ENCODE assay signal across 10 mouse cellular contexts in the genomic region with DNA sequence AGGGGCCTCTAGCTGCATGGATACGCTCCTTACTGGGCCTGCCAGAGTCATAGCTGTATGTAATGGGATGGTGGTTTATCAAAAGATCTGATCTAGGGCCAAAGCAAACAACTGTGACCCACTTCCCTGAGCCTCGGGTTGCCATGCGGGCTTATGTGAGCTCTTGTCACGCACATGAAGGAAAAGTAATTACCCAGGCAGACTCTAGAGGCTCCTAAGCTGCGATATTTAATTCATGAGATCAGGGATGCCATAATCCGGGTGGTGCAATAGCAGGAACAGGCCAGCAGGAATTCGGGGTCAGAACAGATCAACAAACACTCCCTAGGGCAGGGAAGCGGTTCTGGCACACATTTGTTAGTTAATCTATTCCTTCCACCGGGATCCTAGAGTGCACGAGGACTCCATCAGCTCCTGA. TPM values are rescaled to one million over a fixed set of nuclear protein-coding genes. Genes with fewer than 3 reads are reported as not detected.
DNase-seq lines count a peak whose midpoint lies in the region; ATAC-seq and TF ChIP-seq lines count a peak whose summit lies in the region.
"Had no signal": no experiment of that assay in that cellular context is flagged by ENCODE, and none has a peak within 500 bp of the region (broad histone marks: within the 10 kb centered on the region; RNA-seq: fewer than 3 reads in every experiment).

No protein-coding gene starts in this region.

- H3K36me3 ChIP-seq in limb, embryonic 14.5 days (ENCODE audit: control insufficient read depth, insufficient read depth, low read length), result peaks cover 5% of the 10 kb centered on the region; the same call in 1 of the 2 replicates
- H3K36me3 ChIP-seq in limb, embryonic 10.5 days, result peaks cover 4% of the 10 kb centered on the region; the same call in 1 of the 2 replicates
- no peaks in the 10 kb centered on the region for H3K36me3 ChIP-seq in embryonic facial prominence, embryonic 14.5 days (ENCODE audit: control insufficient read depth, insufficient read depth, low read length)
- no peaks in the 10 kb centered on the region for H3K36me3 ChIP-seq in kidney, embryonic 16.5 days (ENCODE audit: insufficient read depth, low read length)
- H3K36me3 ChIP-seq in neural tube, embryonic 14.5 days (ENCODE audit: control insufficient read depth, insufficient read depth, low read length), result peaks cover 12% of the 10 kb centered on the region; the same call in 1 of the 2 replicates

- no peak for DNase-seq in limb, embryonic 14.5 days (ENCODE audit: low spot score)
- DNase-seq in limb, embryonic 10.5 days (ENCODE audit: low spot score), result no peak
- no peak for DNase-seq in embryonic facial prominence, embryonic 14.5 days (ENCODE audit: low spot score)
- no peak for DNase-seq in spleen, postnatal 14 days (ENCODE audit: low spot score in 2 of 2)
- no peak for DNase-seq in left cerebral cortex, adult 2 months (ENCODE audit: extremely low spot score in 1 of 2, low spot score in 2 of 2)
- DNase-seq in gastrocnemius, adult 2 months, result no peak

- no peaks in the 10 kb centered on the region for H3K9me3 ChIP-seq in limb, embryonic 14.5 days (ENCODE audit: control insufficient read depth, low read length)
- no peaks in the 10 kb centered on the region for H3K9me3 ChIP-seq in limb, embryonic 10.5 days (replicated peaks)
- H3K9me3 ChIP-seq in embryonic facial prominence, embryonic 14.5 days (ENCODE audit: control insufficient read depth, low read length), result no peaks in the 10 kb centered on the region
- H3K9me3 ChIP-seq in kidney, embryonic 16.5 days (ENCODE audit: low read length), result no peaks in the 10 kb centered on the region
- no peaks in the 10 kb centered on the region for H3K9me3 ChIP-seq in neural tube, embryonic 14.5 days (ENCODE audit: control insufficient read depth, low read length)

- no peak overlapping the region for H3K4me2 ChIP-seq in limb, embryonic 14.5 days (replicated peaks; ENCODE audit: low read depth, low read length, severe bottlenecking)
- no peak overlapping the region for H3K4me2 ChIP-seq in embryonic facial prominence, embryonic 14.5 days (ENCODE audit: low read depth, low read length)
- H3K4me2 ChIP-seq in kidney, embryonic 16.5 days (replicated peaks; ENCODE audit: low read depth, low read length), result no peak overlapping the region
- H3K4me2 ChIP-seq in neural tube, embryonic 14.5 days (ENCODE audit: low read depth, low read length), result no peak overlapping the region

- intact Hi-C loops in left cerebral cortex, adult 2 months (cut with DNase I), result no loop called here
- intact Hi-C loops in gastrocnemius, adult 2 months (cut with DNase I), result no loop called here

- no peak; the same call in 1 of the 2 replicates for TF ChIP-seq CTCF in left cerebral cortex, adult 2 months (IDR thresholded peaks at IDR 0.05)
- no peak for TF ChIP-seq CTCF in gastrocnemius, adult 2 months (IDR thresholded peaks at IDR 0.05)

- H3K4me3 ChIP-seq in limb, embryonic 14.5 days (replicated peaks; ENCODE audit: low read length), result no peak overlapping the region
- no peak overlapping the region for H3K4me3 ChIP-seq in limb, embryonic 10.5 days
- no peak overlapping the region for H3K4me3 ChIP-seq in embryonic facial prominence, embryonic 14.5 days (ENCODE audit: low read depth, low read length)
- no peak overlapping the region for H3K4me3 ChIP-seq in kidney, embryonic 16.5 days (ENCODE audit: low read length)
- H3K4me3 ChIP-seq in neural tube, embryonic 14.5 days (ENCODE audit: low read depth, low read length), result no peak overlapping the region
- H3K4me3 ChIP-seq in left cerebral cortex, adult 2 months, result no peak overlapping the region
- H3K4me3 ChIP-seq in gastrocnemius, adult 2 months, result no peak overlapping the region

- no peaks in the 10 kb centered on the region for H3K4me1 ChIP-seq in limb, embryonic 14.5 days (ENCODE audit: control insufficient read depth, insufficient read depth, low read length)
- peaks cover 8% of the 10 kb centered on the region for H3K4me1 ChIP-seq in limb, embryonic 10.5 days
- H3K4me1 ChIP-seq in embryonic facial prominence, embryonic 14.5 days (ENCODE audit: control insufficient read depth, insufficient read depth, low read length), result 0 out of 2 replicates have a peak, but pooled peaks cover 6% of the 10 kb centered on the region
- H3K4me1 ChIP-seq in kidney, embryonic 16.5 days (ENCODE audit: insufficient read depth, low read length), result peaks cover 22% of the 10 kb centered on the region
- 0 out of 2 replicates have a peak, but pooled peaks cover 4% of the 10 kb centered on the region for H3K4me1 ChIP-seq in neural tube, embryonic 14.5 days (ENCODE audit: control insufficient read depth, insufficient read depth, low read length)

- ATAC-seq in limb, embryonic 14.5 days (ENCODE audit: low FRiP score, low read depth), result 0 out of 2 replicates have a peak, but pooled peaks have one; percentile 11
- peak; percentile 34; the same call in 1 of the 2 replicates for ATAC-seq in embryonic facial prominence, embryonic 14.5 days (ENCODE audit: low read depth)
- peak; percentile 20; the same call in 1 of the 2 replicates for ATAC-seq in kidney, embryonic 16.5 days (ENCODE audit: low FRiP score, low TSS enrichment)
- ATAC-seq in neural tube, embryonic 14.5 days (ENCODE audit: low read depth), result peak; percentile 68

- 43% methylated on average over 10 of the region's 10 CpGs for WGBS in limb, embryonic 14.5 days
- WGBS in limb, embryonic 10.5 days, result 55% methylated on average over 10 of the region's 10 CpGs
- 18% methylated on average over 10 of the region's 10 CpGs for WGBS in embryonic facial prominence, embryonic 14.5 days
- WGBS in kidney, embryonic 16.5 days, result 15% methylated on average over 10 of the region's 10 CpGs
- WGBS in neural tube, embryonic 14.5 days, result 26% methylated on average over 10 of the region's 10 CpGs

- no peak overlapping the region for H3K27ac ChIP-seq in limb, embryonic 14.5 days (replicated peaks; ENCODE audit: low read depth, low read length)
- H3K27ac ChIP-seq in limb, embryonic 10.5 days, result no peak overlapping the region
- no peak overlapping the region for H3K27ac ChIP-seq in embryonic facial prominence, embryonic 14.5 days (replicated peaks; ENCODE audit: low read depth, low read length)
- H3K27ac ChIP-seq in kidney, embryonic 16.5 days (ENCODE audit: low read length), result peak overlapping the region; percentile 56; the same call in 1 of the 2 replicates
- no peak overlapping the region for H3K27ac ChIP-seq in neural tube, embryonic 14.5 days (ENCODE audit: low read depth, low read length)
- H3K27ac ChIP-seq in left cerebral cortex, adult 2 months, result no peak overlapping the region; the same call in 1 of the 2 replicates
- H3K27ac ChIP-seq in gastrocnemius, adult 2 months, result no peak overlapping the region

- H3K27me3 ChIP-seq in limb, embryonic 14.5 days (ENCODE audit: control insufficient read depth, insufficient read depth, low read length), result no peaks in the 10 kb centered on the region
- H3K27me3 ChIP-seq in limb, embryonic 10.5 days (ENCODE audit: low read depth, poor library complexity, severe bottlenecking), result no peaks in the 10 kb centered on the region
- no peaks in the 10 kb centered on the region for H3K27me3 ChIP-seq in embryonic facial prominence, embryonic 14.5 days (replicated peaks; ENCODE audit: control insufficient read depth, insufficient read depth, low read length)
- H3K27me3 ChIP-seq in kidney, embryonic 16.5 days (ENCODE audit: insufficient read depth, low read length), result no peaks in the 10 kb centered on the region
- H3K27me3 ChIP-seq in neural tube, embryonic 14.5 days (ENCODE audit: control insufficient read depth, insufficient read depth, low read length), result no peaks in the 10 kb centered on the region

- TF ChIP-seq POLR2A in limb, embryonic 14.5 days (IDR thresholded peaks at IDR 0.05; ENCODE audit: borderline replicate concordance, extremely low read depth, insufficient read depth, insufficient read length), result no peak

- H3K9ac ChIP-seq in limb, embryonic 14.5 days (ENCODE audit: low read depth, low read length, severe bottlenecking), result no peak overlapping the region
- H3K9ac ChIP-seq in embryonic facial prominence, embryonic 14.5 days (ENCODE audit: low read depth, low read length), result no peak overlapping the region
- H3K9ac ChIP-seq in kidney, embryonic 16.5 days (replicated peaks; ENCODE audit: low read length), result no peak overlapping the region
- no peak overlapping the region for H3K9ac ChIP-seq in neural tube, embryonic 14.5 days (replicated peaks; ENCODE audit: low read depth, low read length)

RNA-seq across cellular contexts. Expression of gene Cyfip2, which starts 21.7 kb away (rescaled TPM):
- polyA plus RNA-seq in limb, embryonic 14.5 days (2012; rRNA removed), result 6.5 and 7.1 TPM in 2 replicates
- 7.8 and 9.2 TPM in 2 replicates for polyA plus RNA-seq in limb, embryonic 14.5 days (2014; fragmentation: Nextera tagmentation; extraction: Ambion mirVana)
- polyA plus RNA-seq in limb, embryonic 10.5 days (2016; fragmentation: Nextera tagmentation; extraction: Ambion mirVana), result 9.7 and 14.7 TPM in 2 replicates
- polyA plus RNA-seq in embryonic facial prominence, embryonic 14.5 days (2014; fragmentation: Nextera tagmentation; extraction: Ambion mirVana), result 13.4 TPM in 2 replicates
- polyA plus RNA-seq in kidney, embryonic 16.5 days (2015; fragmentation: Nextera tagmentation; extraction: Ambion mirVana), result 17.7 and 18.1 TPM in 2 replicates
- polyA plus RNA-seq in neural tube, embryonic 14.5 days (2014; fragmentation: Nextera tagmentation; extraction: Ambion mirVana), result 128 and 129 TPM in 2 replicates
- total RNA-seq in left cerebral cortex, adult 2 months (2021), result 100 to 1,000 TPM; 606 to 614 TPM
- total RNA-seq in gastrocnemius, adult 2 months (2021), result 10 to 100 TPM in 1 of 2 experiments, 1 to 10 TPM in 1; 2.3 to 10.1 TPM

RNA-seq across cellular contexts. Expression of gene Fndc9, which starts 55.7 kb away (rescaled TPM):
- polyA plus RNA-seq in limb, embryonic 14.5 days (2012; rRNA removed), result 0.06 TPM in 1 of 2 replicates, not detected in the other
- polyA plus RNA-seq in limb, embryonic 14.5 days (2014; fragmentation: Nextera tagmentation; extraction: Ambion mirVana), result 0.08 TPM in 1 of 2 replicates, not detected in the other
- 0.09 and 0.11 TPM in 2 replicates for polyA plus RNA-seq in limb, embryonic 10.5 days (2016; fragmentation: Nextera tagmentation; extraction: Ambion mirVana)
- polyA plus RNA-seq in embryonic facial prominence, embryonic 14.5 days (2014; fragmentation: Nextera tagmentation; extraction: Ambion mirVana), result 0.20 and 0.45 TPM in 2 replicates
- polyA plus RNA-seq in kidney, embryonic 16.5 days (2015; fragmentation: Nextera tagmentation; extraction: Ambion mirVana), result 0.09 TPM in 1 of 2 replicates, not detected in the other
- 1.1 and 1.9 TPM in 2 replicates for polyA plus RNA-seq in neural tube, embryonic 14.5 days (2014; fragmentation: Nextera tagmentation; extraction: Ambion mirVana)
- 1 to 10 TPM; 4.9 to 5.2 TPM for total RNA-seq in left cerebral cortex, adult 2 months (2021)
- total RNA-seq in gastrocnemius, adult 2 months (2021), result not detected
- total RNA-seq: gastrocnemius, postnatal 4 days had no signal
- polyA plus RNA-seq: large intestine, adult 2 months had no signal

Comparison
In these comparisons a context has a peak if more than half of its experiments do, and no peak if none do; other contexts are left out.
1. ATAC-seq: peak in every context shown above with its lines; median percentile 68 in neural tube, embryonic 14.5 days; 34 in embryonic facial prominence, embryonic 14.5 days; 20 in kidney, embryonic 16.5 days; 11 in limb, embryonic 14.5 days.